Mouse (Mus musculus): ENCODE measurements around the gene Ptpn13. TPM values are rescaled to one million over a fixed set of nuclear protein-coding genes. Genes with fewer than 3 reads are reported as not detected.

Ptpn13 gene
- total and polyA plus RNA-seq, 2 experiments from 2014 or later, result 2.6 to 14.1 TPM

- Histone ChIP-seq H3K36me3 (ENCODE audit: insufficient read depth, low read length) (no peaks in the 10 kb centered on the region), H3K4me2 (ENCODE audit: low read depth, low read length, poor library complexity, severe bottlenecking) (no peak overlapping the region), H3K27ac (ENCODE audit: low read depth, low read length) (no peak overlapping the region), H3K4me1 (ENCODE audit: insufficient read depth, low read length) (no peaks in the 10 kb centered on the region), H3K4me3 (ENCODE audit: low read depth, low read length) (no peak overlapping the region), H3K9ac (replicated peaks; ENCODE audit: low read length, poor library complexity, severe bottlenecking) (no peak overlapping the region), H3K27me3 (ENCODE audit: insufficient read depth, low read length) (no peaks in the 10 kb centered on the region), H3K9me3 (ENCODE audit: low read length) (no peaks in the 10 kb centered on the region)
- ATAC-seq (ENCODE audit: low FRiP score) (no peak), DNase-seq (ENCODE audit: low spot score) (no peak)
- no peak for TF ChIP-seq CTCF (IDR thresholded peaks at IDR 0.05)
- WGBS, result 88% methylated on average over 9 of the region's 9 CpGs
Measured at GRCm38 (mm10) chr5:103501076-103501475, 76.1 kb downstream of the Ptpn13 start.

DNA sequence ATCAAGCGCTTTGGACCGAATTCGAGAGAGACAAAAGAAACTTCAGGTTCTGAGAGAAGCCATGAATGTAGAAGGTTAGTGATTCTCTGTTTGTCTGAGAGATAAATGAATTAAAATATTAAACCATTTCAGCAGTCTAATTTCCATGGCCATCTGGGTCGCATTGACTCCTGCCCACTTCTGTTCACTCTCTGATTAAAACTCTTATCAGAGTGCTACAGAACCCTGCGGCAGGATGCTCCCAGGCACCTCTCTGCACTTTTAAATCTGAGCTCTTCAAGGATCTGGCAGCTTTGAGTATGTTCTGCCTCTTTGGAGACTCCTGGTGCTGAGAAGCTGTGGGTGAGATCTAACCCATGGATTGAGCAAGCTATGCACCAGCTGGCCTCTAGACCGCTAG is 76.8 kb downstream of the Ptpn13 start:
- Histone ChIP-seq H3K27me3 (ENCODE audit: insufficient read depth, low read length) (no peaks in the 10 kb centered on the region), H3K27ac (ENCODE audit: low read depth, low read length) (no peak overlapping the region), H3K4me2 (ENCODE audit: low read depth, low read length, poor library complexity, severe bottlenecking) (no peak overlapping the region), H3K9ac (replicated peaks; ENCODE audit: low read length, poor library complexity, severe bottlenecking) (no peak overlapping the region), H3K9me3 (ENCODE audit: low read length) (no peaks in the 10 kb centered on the region), H3K36me3 (ENCODE audit: insufficient read depth, low read length) (no peaks in the 10 kb centered on the region), H3K4me3 (ENCODE audit: low read depth, low read length) (no peak overlapping the region), H3K4me1 (ENCODE audit: insufficient read depth, low read length) (no peaks in the 10 kb centered on the region)
- WGBS, result 94% methylated on average over 6 of the region's 6 CpGs
- DNase-seq (ENCODE audit: low spot score) (no peak), ATAC-seq (ENCODE audit: low FRiP score) (no peak)
- no peak for TF ChIP-seq CTCF (IDR thresholded peaks at IDR 0.05)

DNA sequence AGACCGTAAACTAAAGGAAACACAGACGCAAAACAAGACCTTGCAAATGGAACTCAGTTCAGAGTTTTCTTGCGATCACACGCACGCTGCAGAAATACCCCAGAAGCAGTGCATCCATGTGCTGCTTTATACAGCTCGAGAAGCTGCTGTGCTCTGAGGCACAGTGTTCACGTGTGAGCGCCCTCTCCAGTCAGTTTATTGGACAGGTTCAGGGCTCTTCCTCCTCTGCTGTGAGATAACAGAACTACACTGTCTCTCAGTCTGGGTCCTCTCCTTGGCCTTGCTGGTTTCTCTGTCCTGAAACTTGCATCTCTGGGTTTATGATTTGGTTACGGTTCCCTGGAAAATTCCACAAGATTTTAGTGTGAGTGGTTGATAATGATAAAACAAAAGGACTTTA is 88.2 kb downstream of the Ptpn13 start:
- Histone ChIP-seq H3K4me3 (ENCODE audit: low read depth, low read length) (no peak overlapping the region), H3K9me3 (ENCODE audit: low read length) (no peaks in the 10 kb centered on the region), H3K4me2 (ENCODE audit: low read depth, low read length, poor library complexity, severe bottlenecking) (no peak overlapping the region), H3K9ac (replicated peaks; ENCODE audit: low read length, poor library complexity, severe bottlenecking) (no peak overlapping the region), H3K36me3 (ENCODE audit: insufficient read depth, low read length) (no peaks in the 10 kb centered on the region), H3K4me1 (ENCODE audit: insufficient read depth, low read length) (no peaks in the 10 kb centered on the region; the same call in 1 of the 2 replicates), H3K27me3 (ENCODE audit: insufficient read depth, low read length) (no peaks in the 10 kb centered on the region), H3K27ac (ENCODE audit: low read depth, low read length) (no peak overlapping the region)
- WGBS, result 76% methylated on average over 9 of the region's 9 CpGs
- no peak for DNase-seq (ENCODE audit: low spot score)
- TF ChIP-seq CTCF (IDR thresholded peaks at IDR 0.05), result peak; percentile 32
- ATAC-seq (ENCODE audit: low FRiP score), result no peak

DNA sequence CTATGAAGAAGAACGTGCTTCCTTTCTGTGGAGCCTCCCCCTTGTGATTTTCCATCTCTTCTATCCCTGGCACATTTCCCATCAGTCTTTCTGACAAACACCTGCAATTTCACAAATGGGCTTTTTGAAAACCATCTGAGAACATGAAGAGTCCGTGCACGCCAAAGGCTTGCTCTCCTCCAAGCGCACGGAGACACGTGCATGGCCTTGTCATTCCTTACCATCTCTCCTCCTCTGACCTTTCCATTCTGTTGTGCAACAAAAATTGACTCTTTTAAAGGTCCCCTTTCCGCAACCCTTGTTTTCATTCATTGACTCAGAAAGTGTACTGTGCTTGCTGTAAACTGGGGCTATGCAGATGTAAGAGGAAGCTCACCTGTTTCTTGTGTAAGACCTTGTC is 89.4 kb downstream of the Ptpn13 start:
- ATAC-seq (ENCODE audit: low FRiP score) (no peak), DNase-seq (ENCODE audit: low spot score) (no peak)
- no peak overlapping the region for H3K4me2 ChIP-seq (ENCODE audit: low read depth, low read length, poor library complexity, severe bottlenecking)
- H3K27ac ChIP-seq (ENCODE audit: low read depth, low read length), result no peak overlapping the region
- no peak for TF ChIP-seq CTCF (IDR thresholded peaks at IDR 0.05)
- H3K4me3 ChIP-seq (ENCODE audit: low read depth, low read length), result no peak overlapping the region
- no peak overlapping the region for H3K9ac ChIP-seq (replicated peaks; ENCODE audit: low read length, poor library complexity, severe bottlenecking)
- H3K4me1 ChIP-seq (ENCODE audit: insufficient read depth, low read length), result no peaks in the 10 kb centered on the region; the same call in 1 of the 2 replicates
- H3K36me3 ChIP-seq (ENCODE audit: insufficient read depth, low read length), result no peaks in the 10 kb centered on the region
- H3K9me3 ChIP-seq (ENCODE audit: low read length), result no peaks in the 10 kb centered on the region
- no peaks in the 10 kb centered on the region for H3K27me3 ChIP-seq (ENCODE audit: insufficient read depth, low read length)
- 89% methylated on average over 7 of the region's 7 CpGs for WGBS

- WGBS, result 90% methylated on average over 4 of the region's 4 CpGs
- Histone ChIP-seq H3K27me3 (ENCODE audit: insufficient read depth, low read length) (no peaks in the 10 kb centered on the region), H3K27ac (ENCODE audit: low read depth, low read length) (no peak overlapping the region), H3K9ac (replicated peaks; ENCODE audit: low read length, poor library complexity, severe bottlenecking) (no peak overlapping the region), H3K4me1 (ENCODE audit: insufficient read depth, low read length) (no peaks in the 10 kb centered on the region; the same call in 1 of the 2 replicates), H3K4me2 (ENCODE audit: low read depth, low read length, poor library complexity, severe bottlenecking) (no peak overlapping the region), H3K36me3 (ENCODE audit: insufficient read depth, low read length) (no peaks in the 10 kb centered on the region), H3K9me3 (ENCODE audit: low read length) (no peaks in the 10 kb centered on the region), H3K4me3 (ENCODE audit: low read depth, low read length) (no peak overlapping the region)
- DNase-seq (ENCODE audit: low spot score) (no peak), ATAC-seq (ENCODE audit: low FRiP score) (no peak)
- TF ChIP-seq CTCF (IDR thresholded peaks at IDR 0.05), result no peak
Measured at GRCm38 (mm10) chr5:103515876-103516275, 90.9 kb downstream of the Ptpn13 start.

GRCm38 (mm10) chr5:103516555-103516954 is 91.6 kb downstream of the Ptpn13 start:
- DNase-seq (ENCODE audit: low spot score) (no peak), ATAC-seq (ENCODE audit: low FRiP score) (no peak)
- Histone ChIP-seq H3K9ac (replicated peaks; ENCODE audit: low read length, poor library complexity, severe bottlenecking) (no peak overlapping the region), H3K4me3 (ENCODE audit: low read depth, low read length) (no peak overlapping the region), H3K36me3 (ENCODE audit: insufficient read depth, low read length) (no peaks in the 10 kb centered on the region), H3K9me3 (ENCODE audit: low read length) (no peaks in the 10 kb centered on the region), H3K27ac (ENCODE audit: low read depth, low read length) (no peak overlapping the region), H3K4me1 (ENCODE audit: insufficient read depth, low read length) (no peaks in the 10 kb centered on the region; the same call in 1 of the 2 replicates), H3K27me3 (ENCODE audit: insufficient read depth, low read length) (no peaks in the 10 kb centered on the region), H3K4me2 (ENCODE audit: low read depth, low read length, poor library complexity, severe bottlenecking) (no peak overlapping the region)
- TF ChIP-seq CTCF (IDR thresholded peaks at IDR 0.05), result no peak

All from midbrain, postnatal 0 days (tissue).